Mouse (Mus musculus) hindbrain, embryonic 11.5 days (tissue): ENCODE measurements around the gene Serpine1. TPM values are rescaled to one million over a fixed set of nuclear protein-coding genes. Genes with fewer than 3 reads are reported as not detected.
A peak's percentile ranks its signal among the peaks of the same experiment; 100 is the strongest.

Experiments
- ATAC-seq: fragments of 200-750 bp; cut with Nextera tagmentation; 2 replicates; pipeline ENCODE4 v1.8.0; 2017; ENCODE audit warnings: mild to moderate bottlenecking, moderate TSS enrichment, moderate library complexity; ENCODE audit not compliant: low FRiP score
- DNase-seq: peaks from one replicate; pipeline ENCODE4 v3.0.0-alpha.2; 2015; ENCODE audit warnings: low spot score
- H3K27ac ChIP-seq: fragments of 300-500 bp; sonication (generic); 2 replicates; pipeline ENCODE4 v1.5.1; 2014; ENCODE audit warnings: mild to moderate bottlenecking, low read depth, low read length
- H3K27me3 ChIP-seq: fragments of 300-500 bp; sonication (generic); 2 replicates; pipeline ENCODE4 v1.6.1; 2014; ENCODE audit warnings: mild to moderate bottlenecking, low read length, moderate library complexity, mixed read lengths; ENCODE audit not compliant: control insufficient read depth, insufficient read depth
- H3K36me3 ChIP-seq: fragments of 300-500 bp; sonication (generic); 2 replicates; pipeline ENCODE4 v1.6.1; 2014; ENCODE audit warnings: mild to moderate bottlenecking, low read length, moderate library complexity, mixed read lengths; ENCODE audit not compliant: control insufficient read depth, insufficient read depth
- H3K4me1 ChIP-seq: fragments of 300-500 bp; sonication (generic); replicated peaks from 2 replicates; pipeline ENCODE4 v1.6.1; 2014; ENCODE audit warnings: low read length, mixed read lengths; ENCODE audit not compliant: control insufficient read depth, insufficient read depth
- H3K4me2 ChIP-seq: fragments of 300-500 bp; sonication (generic); replicated peaks from 2 replicates; pipeline ENCODE4 v1.6.1; 2014; ENCODE audit warnings: mild to moderate bottlenecking, low read depth, low read length
- H3K4me3 ChIP-seq: fragments of 300-500 bp; sonication (generic); 2 replicates; pipeline ENCODE4 v1.5.1; 2014; ENCODE audit warnings: low read depth, low read length
- H3K9ac ChIP-seq: fragments of 300-500 bp; sonication (generic); 2 replicates; pipeline ENCODE4 v1.6.1; 2014; ENCODE audit warnings: low read depth, low read length
- H3K9me3 ChIP-seq: fragments of 300-500 bp; sonication (generic); 2 replicates; pipeline ENCODE4 v1.6.1; 2016; ENCODE audit warnings: low read length; ENCODE audit not compliant: control insufficient read depth
- whole genome bisulfite sequencing: fragments of 180-500 bp; shearing (Covaris S2); extraction: QIAGEN DNeasy Blood & Tissue Kit; methylation state at CpG from one replicate; pipeline ENCODE4 v1.1.7; 2014; 5-methylcytosine and 5-hydroxymethylcytosine counted together
- polyA plus RNA-seq: library from polyadenylated mRNA; unstranded; fragments of >200 nt; fragmentation: Nextera tagmentation; extraction: Ambion mirVana; gene quantifications from 2 replicates; pipeline ENCODE4 v1.2.1, GENCODE M21; 2014

Gene Serpine1
- polyA plus RNA-seq, 1 experiment from 2014 or later: 0.37 TPM

GRCm38 (mm10) chr5:137041442-137041841 lies 30.6 kb downstream of the Serpine1 start:
- no peak overlapping the region for H3K4me2 ChIP-seq
- no peak overlapping the region for H3K9ac ChIP-seq
- no peak overlapping the region for H3K27ac ChIP-seq
- peaks cover 6% of the 10 kb centered on the region; the same call in 1 of the 2 replicates for H3K36me3 ChIP-seq
- 89% methylated on average over 10 of the region's 10 CpGs for WGBS
- DNase-seq (no peak), ATAC-seq (no peak)
- no peaks in the 10 kb centered on the region for H3K27me3 ChIP-seq
- H3K4me3 ChIP-seq: no peak overlapping the region
- no peaks in the 10 kb centered on the region for H3K9me3 ChIP-seq
- H3K4me1 ChIP-seq: no peaks in the 10 kb centered on the region; the same call in 1 of the 2 replicates

DNA sequence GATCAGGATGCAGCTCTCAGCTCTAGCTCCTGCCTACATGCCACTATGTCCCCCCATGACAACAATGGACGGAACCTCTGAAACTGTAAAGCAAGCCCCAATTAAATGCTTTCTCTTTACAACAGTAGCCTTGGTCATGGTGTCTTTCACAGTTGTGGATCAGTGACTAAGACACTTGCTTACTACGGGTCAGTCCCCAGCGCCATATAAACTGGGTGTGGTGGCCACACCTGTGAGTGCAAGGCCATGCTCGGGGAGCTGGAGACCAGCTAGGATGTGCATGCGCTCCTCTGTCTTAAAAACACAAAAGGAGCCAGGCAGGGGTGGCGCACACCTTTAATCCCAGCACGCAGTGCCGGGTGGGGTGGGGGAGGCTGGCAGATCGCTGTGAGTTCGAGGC lies 32.6 kb downstream of the Serpine1 start:
- Histone ChIP-seq H3K4me2 (no peak overlapping the region), H3K4me1 (no peaks in the 10 kb centered on the region), H3K9ac (no peak overlapping the region), H3K4me3 (no peak overlapping the region), H3K36me3 (peaks cover 9% of the 10 kb centered on the region; the same call in 1 of the 2 replicates), H3K9me3 (no peaks in the 10 kb centered on the region), H3K27me3 (no peaks in the 10 kb centered on the region), H3K27ac (no peak overlapping the region)
- DNase-seq (no peak), ATAC-seq (no peak)
- WGBS: 94% methylated on average over 10 of the region's 10 CpGs

DNA sequence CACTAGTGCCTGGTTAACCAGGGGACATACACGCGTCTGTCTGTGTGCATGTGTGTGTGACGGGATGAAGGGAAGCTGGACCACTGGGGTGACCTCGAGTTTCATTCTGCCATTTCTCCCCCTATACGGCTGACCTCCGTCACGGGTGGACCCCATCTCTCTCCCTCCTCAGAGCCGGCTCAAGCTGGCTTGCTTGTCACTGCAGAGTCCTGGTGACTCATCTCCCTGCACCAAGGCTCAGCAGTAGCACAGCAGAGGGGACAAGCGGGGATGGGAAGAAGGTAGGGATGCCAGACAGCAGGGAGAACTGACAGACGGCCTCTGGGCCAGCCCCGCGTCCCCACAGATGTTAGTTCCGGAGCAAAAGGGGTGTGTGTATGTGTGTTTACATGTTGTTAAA lies 35.9 kb downstream of the Serpine1 start:
- no peak overlapping the region for H3K4me2 ChIP-seq
- WGBS: 87% methylated on average over 13 of the region's 13 CpGs
- H3K9me3 ChIP-seq: no peaks in the 10 kb centered on the region
- DNase-seq (no peak), ATAC-seq (no peak)
- H3K4me1 ChIP-seq: peaks cover 7% of the 10 kb centered on the region; the same call in 1 of the 2 replicates
- no peak overlapping the region for H3K9ac ChIP-seq
- peaks cover 12% of the 10 kb centered on the region for H3K27me3 ChIP-seq
- H3K36me3 ChIP-seq: peaks cover 7% of the 10 kb centered on the region; the same call in 1 of the 2 replicates
- no peak overlapping the region for H3K27ac ChIP-seq
- H3K4me3 ChIP-seq: no peak overlapping the region

DNA sequence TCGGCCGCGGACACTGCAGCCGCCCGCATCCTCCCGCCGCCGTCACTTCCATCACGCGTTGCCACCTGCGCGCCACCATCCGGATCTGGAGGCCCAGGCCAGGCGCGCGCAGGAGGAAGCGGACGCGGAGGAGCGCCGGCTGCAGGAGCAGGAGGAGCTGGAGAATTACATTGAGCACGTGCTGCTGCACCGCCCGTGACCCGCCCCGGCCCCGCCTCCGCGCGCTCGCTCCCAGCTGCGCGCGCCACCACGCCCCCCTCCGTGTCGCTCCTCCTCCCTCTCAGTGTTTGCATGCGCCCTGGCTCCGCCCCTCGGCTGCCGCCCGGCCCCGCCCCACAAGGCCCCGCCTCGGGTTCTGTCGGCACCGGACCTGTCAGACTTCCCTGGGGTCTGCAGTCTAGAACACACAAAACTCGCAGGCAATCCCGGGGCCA lies 39.4 kb downstream of the Serpine1 start:
- Histone ChIP-seq H3K36me3 (0 out of 2 replicates have a peak, but pooled peaks cover 3% of the 10 kb centered on the region), H3K4me3 (peak overlapping the region; percentile 48), H3K4me2 (peak overlapping the region; percentile 99), H3K4me1 (peaks cover 16% of the 10 kb centered on the region; the same call in 1 of the 2 replicates), H3K9ac (no peak overlapping the region), H3K9me3 (no peaks in the 10 kb centered on the region), H3K27ac (no peak overlapping the region), H3K27me3 (peaks cover 43% of the 10 kb centered on the region)
- WGBS: 0% methylated on average over 20 of the region's 49 CpGs
- DNase-seq (peak; percentile 89), ATAC-seq (peak; percentile 70)

DNA sequence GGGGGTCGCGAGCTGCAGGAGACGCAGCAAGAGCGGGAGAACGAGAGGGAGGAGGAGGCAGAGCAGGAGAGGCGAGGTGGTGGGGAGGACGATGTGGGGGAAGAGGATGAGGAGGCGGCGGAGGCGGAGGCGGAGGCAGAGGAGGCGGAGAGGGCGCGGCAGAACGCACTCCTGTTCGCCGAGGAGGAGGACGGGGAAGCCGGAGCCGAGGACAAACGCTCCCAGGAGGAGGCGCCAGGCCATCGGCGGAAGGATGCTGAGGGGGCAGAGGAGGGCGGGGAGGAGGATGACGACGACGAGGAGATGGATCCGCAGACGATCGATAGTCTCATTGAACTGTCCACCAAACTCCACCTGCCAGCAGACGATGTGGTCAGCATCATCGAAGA lies 40.0 kb downstream of the Serpine1 start:
- peaks cover 16% of the 10 kb centered on the region; the same call in 1 of the 2 replicates for H3K4me1 ChIP-seq
- ATAC-seq (peak; percentile 4; the same call in 1 of the 2 replicates), DNase-seq (peak; percentile 56)
- H3K27me3 ChIP-seq: peaks cover 46% of the 10 kb centered on the region
- no peak overlapping the region for H3K27ac ChIP-seq
- H3K4me2 ChIP-seq: peak overlapping the region; percentile 99
- no peaks in the 10 kb centered on the region for H3K9me3 ChIP-seq
- 0 out of 2 replicates have a peak, but pooled peaks cover 3% of the 10 kb centered on the region for H3K36me3 ChIP-seq
- H3K9ac ChIP-seq: 0 out of 2 replicates have a peak overlapping the region, but pooled peaks have one; percentile 19
- H3K4me3 ChIP-seq: peak overlapping the region; percentile 48
- WGBS: 1% methylated on average over 28 of the region's 33 CpGs

DNA sequence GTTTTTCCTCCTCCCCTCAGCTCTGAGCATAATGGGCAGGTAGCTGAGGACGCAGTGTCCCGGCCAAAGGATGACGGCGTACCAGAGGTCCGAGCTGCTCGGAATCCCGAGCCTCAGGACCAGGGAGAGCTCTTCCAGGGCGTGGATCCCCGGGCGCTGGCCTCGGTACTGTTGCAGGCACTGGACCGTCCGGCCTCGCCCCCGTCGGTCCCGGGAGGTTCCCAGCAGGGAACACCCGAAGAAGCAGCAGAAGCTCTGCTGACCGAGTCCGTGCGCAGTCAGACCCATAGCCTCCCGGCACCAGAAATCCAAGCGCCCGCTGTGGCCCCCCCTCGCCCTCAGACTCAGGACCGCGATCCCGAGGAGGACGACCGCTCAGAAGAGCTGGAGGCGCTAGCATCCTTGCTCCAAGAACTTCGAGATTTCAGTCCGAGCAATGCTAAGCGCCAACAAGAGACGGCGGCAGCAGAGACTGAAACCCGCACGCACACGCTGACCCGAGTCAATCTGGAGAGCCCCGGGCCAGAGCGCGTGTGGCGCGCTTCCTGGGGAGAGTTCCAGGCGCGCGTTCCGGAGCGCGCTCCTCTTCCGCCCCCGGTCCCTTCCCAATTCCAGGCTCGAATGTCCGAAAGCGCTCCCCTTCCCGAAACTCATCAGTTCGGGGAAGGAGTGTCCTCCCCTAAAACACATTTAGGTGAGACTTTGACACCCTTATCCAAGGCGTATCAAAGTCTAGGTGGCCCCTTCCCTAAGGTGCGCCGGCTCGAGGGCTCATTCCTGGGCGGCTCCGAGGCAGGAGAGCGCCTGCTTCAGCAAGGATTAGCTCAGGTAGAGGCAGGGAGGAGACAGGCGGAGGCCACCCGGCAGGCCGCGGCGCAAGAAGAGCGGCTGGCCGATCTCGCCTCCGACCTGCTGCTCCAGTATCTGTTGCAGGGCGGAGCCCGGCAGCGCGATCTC lies 40.7 kb downstream of the Serpine1 start:
- Histone ChIP-seq H3K36me3 (0 out of 2 replicates have a peak, but pooled peaks cover 3% of the 10 kb centered on the region), H3K27ac (no peak overlapping the region), H3K27me3 (peaks cover 53% of the 10 kb centered on the region), H3K4me3 (peak overlapping the region; percentile 48), H3K9me3 (no peaks in the 10 kb centered on the region), H3K4me2 (peak overlapping the region; percentile 99), H3K4me1 (peaks cover 16% of the 10 kb centered on the region; the same call in 1 of the 2 replicates), H3K9ac (0 out of 2 replicates have a peak overlapping the region, but pooled peaks have one; percentile 19)
- DNase-seq (peak; percentile 31), ATAC-seq (no peak)
- under 1% methylated on average over 74 of the region's 78 CpGs for WGBS

- Histone ChIP-seq H3K36me3 (no peaks in the 10 kb centered on the region), H3K27ac (no peak overlapping the region), H3K9ac (no peak overlapping the region), H3K27me3 (peaks cover 62% of the 10 kb centered on the region), H3K4me1 (peaks cover 16% of the 10 kb centered on the region; the same call in 1 of the 2 replicates), H3K4me3 (peak overlapping the region; percentile 6; the same call in 1 of the 2 replicates), H3K9me3 (no peaks in the 10 kb centered on the region), H3K4me2 (peak overlapping the region; percentile 39)
- ATAC-seq: no peak
- no peak for DNase-seq
- 9% methylated on average over 22 of the region's 22 CpGs for WGBS
These were observed 41.7 kb downstream of the Serpine1 start for GRCm38 (mm10) chr5:137030416-137030810.

- peaks cover 16% of the 10 kb centered on the region; the same call in 1 of the 2 replicates for H3K4me1 ChIP-seq
- H3K4me3 ChIP-seq: peak overlapping the region; percentile 29
- no peak overlapping the region for H3K27ac ChIP-seq
- DNase-seq: peak; percentile 99
- H3K9ac ChIP-seq: no peak overlapping the region
- H3K36me3 ChIP-seq: no peaks in the 10 kb centered on the region
- under 1% methylated on average over 52 of the region's 52 CpGs for whole genome bisulfite sequencing
- peaks cover 68% of the 10 kb centered on the region for H3K27me3 ChIP-seq
- H3K4me2 ChIP-seq: peak overlapping the region; percentile 46
- H3K9me3 ChIP-seq: no peaks in the 10 kb centered on the region
- ATAC-seq: peak; percentile 81
These were observed 42.2 kb downstream of the Serpine1 start for GRCm38 (mm10) chr5:137029643-137030415.
